Mouse (Mus musculus): ENCODE results near the gene Pidd1. TPM values are rescaled to one million over a fixed set of nuclear protein-coding genes. Genes with fewer than 3 reads are reported as not detected.

Pidd1 gene
- 7.6 and 9.6 TPM in 2 replicates for polyA plus RNA-seq (2015; fragmentation: Nextera tagmentation; extraction: Ambion mirVana)

DNA sequence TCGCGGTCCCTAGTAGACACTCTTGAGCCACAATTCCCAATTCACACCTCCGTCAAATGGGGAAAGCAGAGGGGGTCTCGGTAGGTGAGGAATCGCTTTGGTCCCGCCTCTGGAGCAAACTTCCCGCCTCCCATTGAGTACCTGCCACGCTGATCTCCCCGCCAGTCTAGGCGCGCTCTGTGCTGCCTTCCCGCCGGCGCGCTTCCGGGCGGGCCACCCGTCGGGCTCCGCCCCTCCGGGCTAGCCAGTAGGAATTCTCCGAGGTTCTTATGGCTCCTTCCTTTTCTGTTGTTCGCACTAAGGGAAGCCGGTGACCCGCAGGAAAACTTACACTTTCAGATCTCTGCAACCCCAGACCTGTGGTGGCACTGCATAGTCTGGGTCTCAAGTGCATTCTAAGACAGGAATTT, at the start of gene Pidd1:
Gene Pidd1, minus strand, starts transcription at position 198 of the 410 bp plus-strand sequence.
- Histone ChIP-seq H3K9me3 (no peaks in the 10 kb centered on the region), H3K36me3 (no peaks in the 10 kb centered on the region), H3K27me3 (replicated peaks) (no peaks in the 10 kb centered on the region), H3K4me3 (replicated peaks) (peak within 1 kb of the TSS; percentile 53), H3K4me2 (replicated peaks) (peak within 1 kb of the TSS; percentile 88), H3K27ac (peak within 1 kb of the TSS; percentile 74), H3K9ac (peak within 1 kb of the TSS; percentile 69), H3K4me1 (replicated peaks) (peaks cover 38% of the 10 kb centered on the region)
- ATAC-seq = peak; percentile 72
- under 1% methylated on average over 25 of the region's 25 CpGs for WGBS

DNA sequence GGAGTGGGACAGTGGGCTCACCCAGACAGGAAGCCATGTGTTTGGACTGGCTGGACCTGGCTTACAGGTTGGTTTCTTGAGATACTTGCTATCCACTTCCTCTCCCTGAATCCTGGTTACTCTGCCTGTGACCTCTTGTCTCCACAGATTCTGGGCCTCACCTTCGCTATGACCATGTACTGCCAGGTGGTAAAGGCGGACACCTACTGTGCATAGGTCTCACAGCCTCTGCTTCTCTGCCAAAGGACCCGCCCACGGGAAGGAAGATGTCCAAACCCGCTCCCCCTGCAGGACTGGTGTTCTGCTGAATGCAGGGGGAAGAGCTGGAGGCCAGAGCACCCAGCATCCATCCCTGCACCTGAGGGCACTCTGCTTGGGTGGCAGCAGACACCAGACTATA, 48.9 kb upstream of the Pidd1 start:
- WGBS = 86% methylated on average over 5 of the region's 5 CpGs
- ATAC-seq = no peak
- no peak overlapping the region for H3K4me2 ChIP-seq (replicated peaks)
- H3K36me3 ChIP-seq = peaks cover 8% of the 10 kb centered on the region
- H3K4me1 ChIP-seq (replicated peaks) = no peaks in the 10 kb centered on the region
- no peaks in the 10 kb centered on the region for H3K27me3 ChIP-seq (replicated peaks)
- no peak overlapping the region for H3K27ac ChIP-seq
- no peaks in the 10 kb centered on the region for H3K9me3 ChIP-seq
- H3K4me3 ChIP-seq (replicated peaks) = no peak overlapping the region
- no peak overlapping the region for H3K9ac ChIP-seq

DNA sequence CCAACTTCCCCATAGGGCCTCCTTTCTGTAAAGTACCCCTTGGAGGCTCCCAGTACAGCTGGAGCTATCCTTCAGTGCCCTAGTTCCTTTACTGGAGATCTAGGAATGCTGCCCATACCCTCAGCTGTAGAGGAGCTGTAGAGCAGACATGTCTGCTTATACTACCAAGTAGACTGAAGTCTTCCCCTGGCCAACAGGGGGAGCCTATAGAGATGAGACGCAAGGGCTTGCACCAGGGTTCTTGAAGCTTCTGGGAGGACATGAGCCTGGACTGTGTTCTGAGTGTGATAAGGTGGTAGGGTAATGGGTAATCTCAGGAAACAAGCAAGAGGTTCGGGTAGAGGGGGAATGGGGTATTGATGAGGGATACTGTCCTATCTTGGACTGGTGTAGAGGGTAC, 47.3 kb upstream of the Pidd1 start:
- no peaks in the 10 kb centered on the region for H3K27me3 ChIP-seq (replicated peaks)
- no peak overlapping the region for H3K4me2 ChIP-seq (replicated peaks)
- H3K9me3 ChIP-seq = no peaks in the 10 kb centered on the region
- no peak overlapping the region for H3K4me3 ChIP-seq (replicated peaks)
- 84% methylated on average over 2 of the region's 2 CpGs for WGBS
- ATAC-seq = no peak
- H3K36me3 ChIP-seq = peaks cover 8% of the 10 kb centered on the region
- no peak overlapping the region for H3K27ac ChIP-seq
- H3K4me1 ChIP-seq (replicated peaks) = no peaks in the 10 kb centered on the region
- H3K9ac ChIP-seq = no peak overlapping the region

DNA sequence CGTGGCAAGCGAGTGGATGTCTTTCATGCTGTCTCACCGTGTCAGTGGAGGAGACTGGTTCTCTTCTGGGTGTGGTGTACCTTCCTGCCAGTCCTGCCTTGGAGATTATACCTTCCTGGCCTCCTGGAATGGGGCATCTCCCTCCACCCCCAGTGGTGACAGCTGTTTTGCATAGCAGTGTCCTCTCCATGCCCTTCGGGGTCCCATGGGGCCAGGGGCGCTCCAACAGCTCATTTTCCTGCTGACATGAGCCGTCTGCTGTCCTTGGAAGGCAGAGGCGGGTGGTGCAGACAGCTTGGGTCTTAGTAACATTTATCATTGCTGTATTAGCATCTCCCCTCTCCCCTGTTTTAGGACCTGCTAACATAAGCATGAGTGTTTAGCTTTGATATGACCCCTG, 43.3 kb upstream of the Pidd1 start:
- H3K9ac ChIP-seq = no peak overlapping the region; the same call in 1 of the 2 replicates
- H3K36me3 ChIP-seq = peaks cover under 1% of the 10 kb centered on the region; the same call in 1 of the 2 replicates
- H3K9me3 ChIP-seq = no peaks in the 10 kb centered on the region
- H3K27ac ChIP-seq = no peak overlapping the region
- ATAC-seq = no peak
- peaks cover 6% of the 10 kb centered on the region for H3K27me3 ChIP-seq (replicated peaks)
- H3K4me3 ChIP-seq (replicated peaks) = no peak overlapping the region
- WGBS = 76% methylated on average over 7 of the region's 7 CpGs
- no peak overlapping the region for H3K4me2 ChIP-seq (replicated peaks)
- peaks cover 7% of the 10 kb centered on the region for H3K4me1 ChIP-seq (replicated peaks)

DNA sequence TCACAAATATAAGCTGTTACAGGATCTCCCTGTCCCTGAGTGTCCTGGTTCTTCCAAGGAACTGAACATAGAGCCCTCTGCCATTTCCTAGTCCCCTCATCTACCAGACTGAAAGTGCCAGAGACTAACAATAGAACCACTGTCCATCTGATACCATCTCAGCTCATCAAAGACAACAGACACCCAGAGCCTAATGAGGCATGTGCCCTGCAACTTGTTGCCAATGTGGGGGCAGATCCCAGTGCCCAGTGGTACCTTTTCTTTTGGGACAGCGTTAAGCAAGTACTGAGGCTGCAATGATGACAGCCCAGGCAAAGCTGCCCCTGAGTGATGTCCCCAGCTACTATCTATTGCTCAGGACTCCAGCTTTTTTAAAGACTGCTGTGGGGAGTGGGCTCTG, 42.4 kb upstream of the Pidd1 start:
- H3K9ac ChIP-seq = no peak overlapping the region
- 91% methylated on average over 1 of the region's 1 CpGs for WGBS
- H3K27me3 ChIP-seq (replicated peaks) = peaks cover 11% of the 10 kb centered on the region
- ATAC-seq = no peak
- no peak overlapping the region for H3K4me2 ChIP-seq (replicated peaks)
- H3K4me1 ChIP-seq (replicated peaks) = peaks cover 15% of the 10 kb centered on the region
- no peak overlapping the region for H3K27ac ChIP-seq
- no peaks in the 10 kb centered on the region for H3K36me3 ChIP-seq
- H3K9me3 ChIP-seq = no peaks in the 10 kb centered on the region
- no peak overlapping the region for H3K4me3 ChIP-seq (replicated peaks)

DNA sequence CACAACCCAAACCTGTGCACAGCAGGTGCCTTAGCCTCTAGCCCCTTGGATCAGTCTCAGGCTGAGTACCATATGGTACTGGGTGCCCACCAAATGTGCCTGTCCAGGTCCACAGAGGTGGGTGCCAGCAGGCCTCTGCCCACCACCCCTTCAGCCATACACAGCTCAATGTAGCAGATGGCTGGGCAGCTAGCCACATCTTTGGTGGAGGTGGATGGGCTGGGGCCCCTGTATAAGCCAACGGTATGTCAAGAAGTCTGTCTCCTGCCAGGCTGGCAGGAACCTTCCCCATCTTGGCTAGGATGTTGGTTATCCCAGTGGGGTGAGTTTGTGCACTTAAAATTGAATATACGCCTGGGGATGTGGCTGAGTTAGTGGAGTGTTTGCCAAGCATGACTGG, 41.8 kb upstream of the Pidd1 start:
- no peaks in the 10 kb centered on the region for H3K36me3 ChIP-seq
- H3K4me2 ChIP-seq (replicated peaks) = no peak overlapping the region
- 83% methylated on average over 2 of the region's 2 CpGs for WGBS
- H3K27ac ChIP-seq = no peak overlapping the region
- no peak overlapping the region for H3K9ac ChIP-seq
- H3K9me3 ChIP-seq = no peaks in the 10 kb centered on the region
- ATAC-seq = no peak
- no peak overlapping the region for H3K4me3 ChIP-seq (replicated peaks)
- peaks cover 20% of the 10 kb centered on the region for H3K4me1 ChIP-seq (replicated peaks)
- H3K27me3 ChIP-seq (replicated peaks) = peaks cover 11% of the 10 kb centered on the region

DNA sequence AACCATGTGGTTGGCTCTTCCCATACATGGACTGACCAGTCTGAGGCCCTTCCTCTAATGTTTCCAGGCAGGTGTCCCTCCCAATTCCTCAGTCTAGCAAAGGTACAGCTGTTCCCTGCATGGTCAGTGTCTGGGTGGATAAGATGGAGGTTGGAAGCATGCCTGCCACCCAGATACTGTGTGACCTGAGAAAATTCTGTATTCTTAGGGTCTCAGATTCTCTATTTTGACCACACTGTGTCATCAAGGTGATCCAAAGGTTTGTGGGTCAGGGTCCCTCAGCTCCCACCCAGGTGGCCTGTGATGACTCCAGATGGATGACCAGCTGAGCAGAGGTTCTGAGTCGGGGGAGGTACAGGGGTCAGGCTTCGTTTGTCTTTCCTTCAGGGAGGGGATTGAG, 41.4 kb upstream of the Pidd1 start:
- peaks cover 20% of the 10 kb centered on the region for H3K4me1 ChIP-seq (replicated peaks)

DNA sequence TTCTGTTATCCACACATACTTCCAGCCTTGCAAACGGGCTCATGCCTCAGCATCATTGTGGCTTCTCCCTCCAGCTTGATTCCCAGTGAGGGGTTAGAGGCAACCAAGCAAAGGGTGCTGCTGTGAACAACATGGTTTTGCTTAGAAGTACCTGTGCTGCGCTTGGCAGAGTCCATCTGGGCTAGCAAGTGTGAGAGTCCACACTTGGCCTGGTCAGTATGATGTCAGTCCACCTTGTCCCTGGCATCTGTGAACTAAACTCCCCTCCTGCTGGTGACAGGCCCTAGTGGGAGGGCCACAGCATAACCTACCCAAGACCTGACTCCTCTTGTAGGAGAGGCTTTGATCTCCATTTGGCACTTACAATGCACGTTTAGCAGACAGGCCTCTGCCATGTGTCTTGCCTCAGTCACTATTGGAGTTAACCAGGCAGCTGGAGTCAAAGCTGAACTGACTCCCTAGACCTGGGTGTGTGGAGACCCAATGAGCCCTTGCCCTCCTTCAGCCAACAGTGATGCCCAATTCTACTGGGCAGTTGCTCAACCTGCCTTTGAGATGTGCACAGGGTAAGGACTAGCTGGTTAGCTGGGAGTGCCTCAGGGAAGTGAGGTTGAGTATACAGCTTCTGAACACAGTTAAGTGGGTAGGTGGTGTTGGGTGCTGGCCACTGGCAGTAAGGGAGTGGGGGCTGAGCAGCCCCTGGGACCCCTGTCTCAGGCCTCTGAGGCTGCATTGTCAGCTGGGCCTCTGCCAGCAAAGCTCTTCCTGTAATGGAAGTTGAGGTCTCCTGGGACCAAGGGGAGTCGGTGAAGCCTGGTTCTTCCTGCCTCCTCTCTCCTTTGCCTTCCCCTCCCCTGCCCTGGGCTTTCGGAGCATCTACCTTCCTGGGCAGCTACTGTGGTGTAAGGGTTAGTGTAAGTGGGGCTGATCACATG, 40.6 kb upstream of the Pidd1 start:
- Histone ChIP-seq H3K9ac (no peak overlapping the region), H3K27ac (no peak overlapping the region), H3K4me2 (replicated peaks) (no peak overlapping the region), H3K4me3 (replicated peaks) (no peak overlapping the region), H3K36me3 (no peaks in the 10 kb centered on the region), H3K27me3 (replicated peaks) (peaks cover 11% of the 10 kb centered on the region), H3K9me3 (no peaks in the 10 kb centered on the region), H3K4me1 (replicated peaks) (peaks cover 20% of the 10 kb centered on the region)
- WGBS = 75% methylated on average over 5 of the region's 5 CpGs
- no peak for ATAC-seq

More for the DNA sequence above, 41.4 kb upstream of the Pidd1 start:
- no peak overlapping the region for H3K4me2 ChIP-seq (replicated peaks)
- H3K27ac ChIP-seq = no peak overlapping the region
- no peaks in the 10 kb centered on the region for H3K9me3 ChIP-seq
- H3K9ac ChIP-seq = no peak overlapping the region
- peaks cover 11% of the 10 kb centered on the region for H3K27me3 ChIP-seq (replicated peaks)
- no peak for ATAC-seq
- no peaks in the 10 kb centered on the region for H3K36me3 ChIP-seq
- WGBS = 64% methylated on average over 2 of the region's 2 CpGs
- H3K4me3 ChIP-seq (replicated peaks) = no peak overlapping the region

DNA sequence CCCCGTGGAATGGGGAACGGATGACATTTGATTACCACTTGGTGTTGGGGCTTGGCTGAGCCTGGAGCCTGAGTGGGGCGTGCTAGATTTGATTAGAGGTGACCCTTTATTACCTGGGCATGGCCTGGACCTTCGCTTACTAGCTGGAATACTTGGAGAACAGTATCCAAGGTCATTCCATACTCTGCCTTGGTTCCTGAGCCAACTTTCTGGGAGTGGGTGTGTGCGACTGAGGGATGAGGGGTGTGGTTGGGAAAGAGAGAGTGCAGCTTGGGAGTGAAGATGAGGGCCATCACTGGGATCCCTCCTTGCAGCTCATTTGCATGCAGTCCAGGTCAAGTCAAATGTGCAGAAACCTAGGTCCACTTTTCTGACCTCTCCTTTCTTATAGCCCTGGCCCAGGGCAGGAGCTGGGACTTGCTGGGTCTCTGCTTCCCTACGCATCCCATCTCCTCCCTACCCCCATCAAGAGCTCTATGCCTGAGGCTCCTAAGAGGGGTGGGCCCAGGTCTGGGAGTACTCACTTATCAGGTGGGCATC, 39.4 kb upstream of the Pidd1 start:
- Histone ChIP-seq H3K27me3 (replicated peaks) (peaks cover 11% of the 10 kb centered on the region), H3K27ac (no peak overlapping the region), H3K9ac (no peak overlapping the region), H3K36me3 (no peaks in the 10 kb centered on the region), H3K4me2 (replicated peaks) (no peak overlapping the region), H3K9me3 (no peaks in the 10 kb centered on the region), H3K4me3 (replicated peaks) (no peak overlapping the region), H3K4me1 (replicated peaks) (peaks cover 23% of the 10 kb centered on the region)
- WGBS = 75% methylated on average over 6 of the region's 6 CpGs
- ATAC-seq = no peak

DNA sequence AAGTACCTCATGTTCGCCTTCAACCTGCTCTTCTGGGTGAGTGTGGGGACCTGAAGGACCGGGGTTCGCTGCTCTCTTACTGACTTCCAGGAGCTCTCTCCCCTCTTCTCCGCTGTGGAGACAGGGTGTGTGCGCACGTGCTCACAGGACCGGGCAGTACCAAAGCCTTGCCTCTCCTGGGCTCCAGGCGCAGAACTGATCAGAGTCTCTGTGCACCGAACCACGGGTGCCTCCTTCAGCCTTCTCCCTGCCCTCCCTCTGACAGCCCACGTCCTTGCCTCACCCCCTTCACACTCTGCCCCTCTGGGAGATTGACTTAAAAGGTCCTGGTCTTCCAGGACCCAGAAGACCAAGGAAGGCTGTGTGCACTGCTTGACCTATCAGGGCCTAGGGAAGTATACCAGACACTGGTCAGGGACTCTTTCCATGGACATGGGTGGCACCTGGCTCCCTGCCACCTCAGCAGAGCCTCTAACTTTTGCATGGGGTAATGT, 38.8 kb upstream of the Pidd1 start:
- peak overlapping the region; percentile 48 for H3K9ac ChIP-seq
- H3K4me1 ChIP-seq (replicated peaks) = peaks cover 29% of the 10 kb centered on the region
- no peak for ATAC-seq

DNA sequence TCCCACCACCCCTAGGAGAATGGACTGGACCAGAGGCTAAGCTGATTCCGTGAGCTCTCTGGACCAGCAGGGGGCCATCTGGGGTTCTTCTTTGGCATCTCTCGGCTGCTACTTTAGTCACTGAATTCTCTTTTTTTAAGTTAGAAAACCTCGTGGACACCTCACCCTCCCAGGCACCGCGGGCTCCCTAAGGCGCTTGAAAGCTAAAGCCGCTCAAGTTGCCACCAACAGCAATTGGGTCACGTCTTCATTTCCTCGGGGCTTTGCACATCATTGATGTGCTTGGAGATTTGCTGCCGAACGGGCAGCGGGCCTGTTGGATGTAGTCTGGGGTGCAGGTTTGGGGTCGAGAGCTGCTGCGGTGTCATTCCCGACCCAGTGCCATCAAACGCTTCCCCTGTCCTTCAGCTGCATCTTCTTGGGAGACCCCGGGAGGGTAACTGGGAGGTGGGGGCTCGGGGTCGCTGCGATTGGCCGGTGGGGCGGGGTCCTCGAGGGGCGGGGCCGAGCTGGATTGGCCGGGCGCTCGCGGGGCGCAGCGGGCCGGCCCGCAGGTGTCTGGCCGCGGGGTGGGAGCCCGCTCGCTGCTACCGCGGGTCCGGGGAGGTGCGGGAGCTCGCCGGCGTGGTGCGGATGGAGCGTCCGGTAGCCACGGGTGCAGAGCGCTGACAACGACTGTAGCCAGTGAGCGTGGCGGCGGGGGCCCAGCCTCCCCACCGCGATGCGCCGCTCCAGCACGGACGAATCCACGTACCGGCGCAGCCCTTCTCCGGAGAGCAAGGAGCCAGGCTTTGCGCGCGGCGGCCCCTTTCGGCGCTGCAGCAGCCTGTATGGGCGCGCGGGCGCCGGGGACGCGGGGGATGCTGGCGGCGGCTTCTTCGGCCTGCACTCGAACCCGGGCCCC, 37.9 kb upstream of the Pidd1 start:
- peak overlapping the region; percentile 48 for H3K9ac ChIP-seq
- under 1% methylated on average over 70 of the region's 81 CpGs for WGBS
- H3K9me3 ChIP-seq = no peaks in the 10 kb centered on the region
- no peaks in the 10 kb centered on the region for H3K36me3 ChIP-seq
- peak overlapping the region; percentile 57 for H3K4me3 ChIP-seq (replicated peaks)
- H3K4me2 ChIP-seq (replicated peaks) = peak overlapping the region; percentile 99
- peaks cover 38% of the 10 kb centered on the region for H3K4me1 ChIP-seq (replicated peaks)
- ATAC-seq = peak; percentile 15; the same call in 1 of the 2 replicates
- no peak overlapping the region for H3K27ac ChIP-seq
- H3K27me3 ChIP-seq (replicated peaks) = peaks cover 11% of the 10 kb centered on the region

More for the DNA sequence above, 38.8 kb upstream of the Pidd1 start:
- no peaks in the 10 kb centered on the region for H3K36me3 ChIP-seq
- H3K4me3 ChIP-seq (replicated peaks) = peak overlapping the region; percentile 57
- peaks cover 11% of the 10 kb centered on the region for H3K27me3 ChIP-seq (replicated peaks)
- WGBS = 13% methylated on average over 11 of the region's 11 CpGs
- H3K9me3 ChIP-seq = no peaks in the 10 kb centered on the region
- H3K4me2 ChIP-seq (replicated peaks) = peak overlapping the region; percentile 99
- no peak overlapping the region for H3K27ac ChIP-seq

Measured in intestine, embryonic 15.5 days (tissue).